Mouse (Mus musculus) lung, postnatal 0 days (tissue): ENCODE data around the gene 4932438H23Rik. TPM values are rescaled to one million over a fixed set of nuclear protein-coding genes. Genes with fewer than 3 reads are reported as not detected.

Source experiments
- ATAC-seq: fragments of 200-750 bp; cut with Nextera tagmentation; 2 replicates; pipeline ENCODE4 v1.8.0; 2017; ENCODE audit warnings: moderate library complexity
- DNase-seq: peaks from one replicate; pipeline ENCODE4 v3.0.0-alpha.2; 2016; ENCODE audit warnings: low spot score
- H3K27ac ChIP-seq: fragments of 300-500 bp; sonication (generic); 2 replicates; pipeline ENCODE4 v1.5.1; 2014; ENCODE audit warnings: antibody characterized with exemption, mild to moderate bottlenecking, low read length, mixed read lengths
- H3K27me3 ChIP-seq: fragments of 300-500 bp; sonication (generic); replicated peaks from 2 replicates; pipeline ENCODE4 v1.6.1; 2014; ENCODE audit warnings: low read length, mixed read lengths; ENCODE audit not compliant: insufficient read depth
- H3K36me3 ChIP-seq: fragments of 300-500 bp; sonication (generic); 2 replicates; pipeline ENCODE4 v1.6.1; 2014; ENCODE audit warnings: low read length, mixed read lengths; ENCODE audit not compliant: insufficient read depth
- H3K4me1 ChIP-seq: fragments of 300-500 bp; sonication (generic); 2 replicates; pipeline ENCODE4 v1.6.1; 2014; ENCODE audit warnings: antibody characterized with exemption, low read depth, low read length, mixed read lengths; ENCODE audit not compliant: insufficient read depth
- H3K4me2 ChIP-seq: fragments of 300-500 bp; sonication (generic); replicated peaks from 2 replicates; pipeline ENCODE4 v1.6.1; 2014; ENCODE audit warnings: low read depth, mild to moderate bottlenecking, low read length, moderate library complexity, mixed read lengths
- H3K4me3 ChIP-seq: fragments of 300-500 bp; sonication (generic); 2 replicates; pipeline ENCODE4 v1.5.1; 2014; ENCODE audit warnings: low read depth, low read length
- H3K9ac ChIP-seq: fragments of 300-500 bp; sonication (generic); replicated peaks from 2 replicates; pipeline ENCODE4 v1.6.1; 2014; ENCODE audit warnings: low read depth, mild to moderate bottlenecking
- H3K9me3 ChIP-seq: fragments of 300-500 bp; sonication (generic); 2 replicates; pipeline ENCODE4 v1.6.1; 2016; ENCODE audit warnings: low read length, mixed read lengths
- CTCF ChIP-seq: IDR thresholded peaks from 2 replicates; pipeline ENCODE4 v1.5.1; 2016; ENCODE audit warnings: antibody characterized with exemption, mild to moderate bottlenecking
- EP300 ChIP-seq: IDR thresholded peaks from 2 replicates; pipeline ENCODE4 v1.6.1; 2016; ENCODE audit warnings: antibody characterized with exemption, mild to moderate bottlenecking, control low read depth
- WGBS: fragments of 180-500 bp; shearing (Covaris S2); extraction: QIAGEN DNeasy Blood & Tissue Kit; methylation state at CpG from one replicate; pipeline ENCODE4 v1.1.7; 2014; 5-methylcytosine and 5-hydroxymethylcytosine counted together
- polyA plus RNA-seq: library from polyadenylated mRNA; unstranded; fragments of >200 nt; fragmentation: Nextera tagmentation; extraction: Ambion mirVana; gene quantifications from 2 replicates; pipeline ENCODE4 v1.2.1, GENCODE M21; 2015

4932438H23Rik gene
- polyA plus RNA-seq, 1 experiment from 2014 or later = 0.07 TPM

GRCm38 (mm10) chr16:91043461-91044248 is 51.3 kb downstream of the 4932438H23Rik start:
- DNase-seq = peak; percentile 83
- TF ChIP-seq CTCF = no peak
- no peak for TF ChIP-seq EP300
- Histone ChIP-seq H3K9ac (peak overlapping the region; percentile 83), H3K9me3 (no peaks in the 10 kb centered on the region), H3K27me3 (no peaks in the 10 kb centered on the region), H3K4me3 (peak overlapping the region; percentile 94), H3K27ac (peak overlapping the region; percentile 96), H3K36me3 (no peaks in the 10 kb centered on the region), H3K4me1 (no peaks in the 10 kb centered on the region), H3K4me2 (peak overlapping the region; percentile 87)
- peak; percentile 80 for ATAC-seq
- 1% methylated on average over 44 of the region's 63 CpGs for WGBS

- Histone ChIP-seq H3K4me2 (0 out of 2 replicates have a peak overlapping the region, but pooled peaks have one; percentile 87), H3K4me1 (no peaks in the 10 kb centered on the region), H3K36me3 (no peaks in the 10 kb centered on the region), H3K9me3 (no peaks in the 10 kb centered on the region), H3K27ac (no peak overlapping the region), H3K9ac (no peak overlapping the region), H3K27me3 (no peaks in the 10 kb centered on the region), H3K4me3 (no peak overlapping the region)
- WGBS = 27% methylated on average over 1 of the region's 1 CpGs
- no peak for DNase-seq
- no peak for ATAC-seq
- TF ChIP-seq EP300 (no peak), CTCF (no peak)
Observed at GRCm38 (mm10) chr16:91042640-91043039, 52.3 kb downstream of the 4932438H23Rik start.

GRCm38 (mm10) chr16:91035866-91036265 is 59.1 kb downstream of the 4932438H23Rik start:
- Histone ChIP-seq H3K27me3 (no peaks in the 10 kb centered on the region), H3K4me3 (no peak overlapping the region), H3K27ac (no peak overlapping the region), H3K9ac (no peak overlapping the region), H3K4me1 (no peaks in the 10 kb centered on the region), H3K4me2 (no peak overlapping the region), H3K9me3 (no peaks in the 10 kb centered on the region), H3K36me3 (peaks cover 45% of the 10 kb centered on the region)
- ATAC-seq (no peak), DNase-seq (no peak)
- 85% methylated on average over 10 of the region's 10 CpGs for WGBS
- TF ChIP-seq EP300 (no peak), CTCF (no peak)

GRCm38 (mm10) chr16:91030751-91031150 is 64.2 kb downstream of the 4932438H23Rik start:
- DNase-seq (no peak), ATAC-seq (no peak)
- no peak for TF ChIP-seq EP300
- no peak for TF ChIP-seq CTCF
- Histone ChIP-seq H3K36me3 (peaks cover 67% of the 10 kb centered on the region), H3K4me3 (no peak overlapping the region), H3K4me2 (no peak overlapping the region), H3K4me1 (no peaks in the 10 kb centered on the region), H3K27me3 (no peaks in the 10 kb centered on the region), H3K27ac (no peak overlapping the region), H3K9me3 (no peaks in the 10 kb centered on the region), H3K9ac (no peak overlapping the region)
- 89% methylated on average over 4 of the region's 4 CpGs for WGBS

GRCm38 (mm10) chr16:91029901-91030300 is 65.0 kb downstream of the 4932438H23Rik start:
- H3K27me3 ChIP-seq = no peaks in the 10 kb centered on the region
- H3K9me3 ChIP-seq = no peaks in the 10 kb centered on the region
- no peaks in the 10 kb centered on the region for H3K4me1 ChIP-seq
- no peak overlapping the region for H3K4me3 ChIP-seq
- H3K4me2 ChIP-seq = no peak overlapping the region
- TF ChIP-seq CTCF (no peak), EP300 (no peak)
- no peak overlapping the region for H3K9ac ChIP-seq
- H3K27ac ChIP-seq = no peak overlapping the region
- no peak for ATAC-seq
- no peak for DNase-seq
- 91% methylated on average over 2 of the region's 2 CpGs for WGBS
- peaks cover 69% of the 10 kb centered on the region for H3K36me3 ChIP-seq

- Histone ChIP-seq H3K4me3 (no peak overlapping the region), H3K4me2 (no peak overlapping the region), H3K27ac (no peak overlapping the region), H3K9ac (no peak overlapping the region), H3K27me3 (no peaks in the 10 kb centered on the region), H3K36me3 (peaks cover 69% of the 10 kb centered on the region), H3K9me3 (no peaks in the 10 kb centered on the region), H3K4me1 (no peaks in the 10 kb centered on the region)
- no peak for ATAC-seq
- 92% methylated on average over 8 of the region's 8 CpGs for WGBS
- no peak for TF ChIP-seq CTCF
- no peak for TF ChIP-seq EP300
- DNase-seq = no peak
Observed at GRCm38 (mm10) chr16:91029161-91029743, 65.7 kb downstream of the 4932438H23Rik start.
